Mouse (Mus musculus) liver, postnatal 0 days (tissue): ENCODE results near the gene Tec.

ENCODE experiments used
- CTCF ChIP-seq: sonication (generic); IDR thresholded peaks from 2 replicates; pipeline ENCODE4 v1.5.1; 2016; ENCODE audit warnings: antibody characterized with exemption, low read depth
- EP300 ChIP-seq: IDR thresholded peaks from 2 replicates; pipeline ENCODE4 v1.6.1; 2016; ENCODE audit warnings: antibody characterized with exemption, low read depth, mild to moderate bottlenecking

DNA sequence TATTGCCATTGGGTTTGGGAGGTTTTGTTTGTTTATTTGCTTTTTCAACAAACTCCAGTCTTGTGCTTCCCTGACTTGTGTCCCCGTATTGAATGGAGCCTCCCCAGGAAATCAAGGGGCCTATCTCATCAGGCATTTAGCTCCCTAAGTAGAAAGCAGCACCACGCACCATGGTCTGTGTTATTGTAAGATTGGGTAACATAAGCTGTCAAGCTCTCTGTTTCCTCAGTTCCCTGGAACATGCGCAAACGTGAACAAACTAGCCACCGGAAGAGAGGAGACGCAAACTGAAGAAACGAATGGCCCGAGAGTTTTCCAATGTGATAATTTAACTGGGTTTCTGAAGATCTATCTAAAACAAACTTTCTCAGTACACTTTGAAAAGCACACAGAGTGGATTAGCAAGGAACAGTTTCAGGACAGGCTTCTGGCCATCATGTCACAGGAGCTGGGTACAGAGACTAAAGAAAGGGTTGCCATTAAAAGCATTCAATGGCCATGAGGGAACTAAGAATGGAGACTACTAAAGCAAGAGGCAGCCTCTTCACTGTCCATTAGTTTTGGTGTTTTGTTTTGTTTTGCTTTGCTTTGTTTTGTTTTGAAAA, 48.1 kb downstream of the Tec start:
- TF ChIP-seq CTCF (no peak), EP300 (no peak)
